Mouse (Mus musculus) layer of hippocampus, adult 9-11 months (tissue): ENCODE results near the gene Cdc14a.
A peak's percentile ranks its signal among the peaks of the same experiment; 100 is the strongest.
"Not testable (repeated sequence)": the region's sequence is repeated elsewhere in the genome, so short reads cannot be mapped to it uniquely, and the experiment has no call there.

Experiments
- DNase-seq: peaks from one replicate; pipeline ENCODE4 v3.0.0; 2022

Cdc14a gene

GRCm38 (mm10) chr3:116368868-116369437, 54.9 kb downstream of the Cdc14a start:
- DNase-seq = no peak

- no peak for DNase-seq
These were observed 57.7 kb downstream of the Cdc14a start for GRCm38 (mm10) chr3:116366125-116366524.

- DNase-seq = no peak
These were observed 61.9 kb downstream of the Cdc14a start for GRCm38 (mm10) chr3:116361906-116362305.

- DNase-seq = no peak
These were observed 62.7 kb downstream of the Cdc14a start for GRCm38 (mm10) chr3:116361101-116361500.

- no peak for DNase-seq
These were observed 66.0 kb downstream of the Cdc14a start for GRCm38 (mm10) chr3:116357866-116358265.

GRCm38 (mm10) chr3:116357180-116357579, 66.7 kb downstream of the Cdc14a start:
- DNase-seq = no peak

GRCm38 (mm10) chr3:116355026-116355788, 68.6 kb downstream of the Cdc14a start:
- DNase-seq = peak; percentile 28

GRCm38 (mm10) chr3:116352486-116352885, 71.3 kb downstream of the Cdc14a start:
- no peak for DNase-seq

GRCm38 (mm10) chr3:116350389-116350967, 73.4 kb downstream of the Cdc14a start:
- DNase-seq = no peak

GRCm38 (mm10) chr3:116347571-116347970, 76.3 kb downstream of the Cdc14a start:
- not testable (repeated sequence) for DNase-seq

- no peak for DNase-seq
These were observed 78.6 kb downstream of the Cdc14a start for GRCm38 (mm10) chr3:116345245-116345644.

GRCm38 (mm10) chr3:116342251-116342650, 81.6 kb downstream of the Cdc14a start:
- DNase-seq = no peak

- DNase-seq = peak; percentile 74
These were observed 82.7 kb downstream of the Cdc14a start for GRCm38 (mm10) chr3:116340950-116341624.

GRCm38 (mm10) chr3:116340281-116340680, 83.6 kb downstream of the Cdc14a start:
- no peak for DNase-seq

- no peak for DNase-seq
These were observed 85.2 kb downstream of the Cdc14a start for GRCm38 (mm10) chr3:116338616-116339015.

- DNase-seq = no peak
These were observed 86.0 kb downstream of the Cdc14a start for GRCm38 (mm10) chr3:116337840-116338239.

GRCm38 (mm10) chr3:116335036-116335435, 88.8 kb downstream of the Cdc14a start:
- no peak for DNase-seq

- no peak for DNase-seq
These were observed 90.1 kb downstream of the Cdc14a start for GRCm38 (mm10) chr3:116333711-116334110.

- no peak for DNase-seq
These were observed 90.6 kb downstream of the Cdc14a start for GRCm38 (mm10) chr3:116333229-116333628.

GRCm38 (mm10) chr3:116331811-116332464, 91.9 kb downstream of the Cdc14a start:
- peak; percentile 25 for DNase-seq

- DNase-seq = no peak
These were observed 93.9 kb downstream of the Cdc14a start for GRCm38 (mm10) chr3:116329976-116330375.

- no peak for DNase-seq
These were observed 94.6 kb downstream of the Cdc14a start for GRCm38 (mm10) chr3:116329023-116329762.
